Mouse (Mus musculus) heart, embryonic 12.5 days (tissue): ENCODE measurements at regions not wholly inside any gene's neighbourhood (a gene's known extent, or its start where the extent isn't known, plus 50 kb on each side); places are given as distances from the start of the nearest gene placed in this dataset.

Source experiments
- ATAC-seq: fragments of 200-750 bp; cut with Nextera tagmentation; 2 replicates; pipeline ENCODE4 v1.8.0; 2017; ENCODE audit warnings: moderate TSS enrichment, moderate library complexity; ENCODE audit not compliant: insufficient number of reproducible peaks, low FRiP score
- H3K27ac ChIP-seq: fragments of 300-500 bp; sonication (generic); 2 replicates; pipeline ENCODE4 v1.5.1; 2016; ENCODE audit warnings: mild to moderate bottlenecking, moderate library complexity; ENCODE audit not compliant: poor library complexity, severe bottlenecking
- H3K27me3 ChIP-seq: fragments of 300-500 bp; sonication (generic); replicated peaks from 2 replicates; pipeline ENCODE4 v1.6.1; 2016; ENCODE audit warnings: mild to moderate bottlenecking, moderate library complexity
- H3K36me3 ChIP-seq: fragments of 300-500 bp; sonication (generic); 2 replicates; pipeline ENCODE4 v1.6.1; 2016; ENCODE audit warnings: mild to moderate bottlenecking, moderate library complexity
- H3K4me1 ChIP-seq: fragments of 300-500 bp; sonication (generic); replicated peaks from 2 replicates; pipeline ENCODE4 v1.6.1; 2016; ENCODE audit warnings: mild to moderate bottlenecking
- H3K4me2 ChIP-seq: fragments of 300-500 bp; sonication (generic); 2 replicates; pipeline ENCODE4 v1.6.1; 2016; ENCODE audit warnings: mild to moderate bottlenecking, moderate library complexity
- H3K4me3 ChIP-seq: fragments of 300-500 bp; sonication (generic); 2 replicates; pipeline ENCODE4 v1.5.1; 2016; ENCODE audit warnings: mild to moderate bottlenecking
- H3K9ac ChIP-seq: fragments of 300-500 bp; sonication (generic); 2 replicates; pipeline ENCODE4 v1.6.1; 2016; ENCODE audit warnings: mild to moderate bottlenecking, moderate library complexity
- H3K9me3 ChIP-seq: fragments of 300-500 bp; sonication (generic); replicated peaks from 2 replicates; pipeline ENCODE4 v1.6.1; 2016; ENCODE audit warnings: mild to moderate bottlenecking, moderate library complexity
- WGBS: fragments of 180-500 bp; shearing (Covaris S2); methylation state at CpG from one replicate; pipeline ENCODE4 v1.1.7; 2016; 5-methylcytosine and 5-hydroxymethylcytosine counted together

- no peak for ATAC-seq
- Histone ChIP-seq H3K9me3 (no peaks in the 10 kb centered on the region), H3K4me1 (no peaks in the 10 kb centered on the region), H3K4me3 (no peak overlapping the region), H3K4me2 (no peak overlapping the region), H3K36me3 (no peaks in the 10 kb centered on the region), H3K27me3 (no peaks in the 10 kb centered on the region), H3K9ac (no peak overlapping the region), H3K27ac (no peak overlapping the region)
Observed at GRCm38 (mm10) chr1:143946933-143947332, 57.0 kb downstream of the Rgs2 start.

- Histone ChIP-seq H3K4me3 (no peak overlapping the region), H3K27ac (no peak overlapping the region), H3K4me2 (no peak overlapping the region), H3K27me3 (no peaks in the 10 kb centered on the region), H3K4me1 (peaks cover 14% of the 10 kb centered on the region; the same call in 1 of the 2 replicates), H3K9ac (no peak overlapping the region), H3K9me3 (no peaks in the 10 kb centered on the region), H3K36me3 (no peaks in the 10 kb centered on the region)
- peak; percentile 72 for ATAC-seq
- WGBS = 53% methylated on average over 5 of the region's 5 CpGs
Observed at GRCm38 (mm10) chr1:143941465-143941864, 62.5 kb downstream of the Rgs2 start.

- H3K27me3 ChIP-seq = no peaks in the 10 kb centered on the region
- no peaks in the 10 kb centered on the region for H3K9me3 ChIP-seq
- H3K4me2 ChIP-seq = no peak overlapping the region
- WGBS = 50% methylated on average over 2 of the region's 2 CpGs
- H3K4me1 ChIP-seq = peaks cover 14% of the 10 kb centered on the region; the same call in 1 of the 2 replicates
- no peak overlapping the region for H3K4me3 ChIP-seq
- no peaks in the 10 kb centered on the region for H3K36me3 ChIP-seq
- no peak overlapping the region for H3K27ac ChIP-seq
- no peak overlapping the region for H3K9ac ChIP-seq
- ATAC-seq = no peak
Observed at GRCm38 (mm10) chr1:143939511-143939910, 64.5 kb downstream of the Rgs2 start.

GRCm38 (mm10) chr1:143938569-143938968, 65.4 kb downstream of the Rgs2 start:
- ATAC-seq = no peak

GRCm38 (mm10) chr1:143930798-143931197, 73.2 kb downstream of the Rgs2 start:
- no peak overlapping the region for H3K9ac ChIP-seq
- WGBS = 52% methylated on average over 3 of the region's 3 CpGs
- H3K9me3 ChIP-seq = no peaks in the 10 kb centered on the region; the same call in 1 of the 2 replicates
- ATAC-seq = no peak
- no peak overlapping the region for H3K27ac ChIP-seq
- 0 out of 2 replicates have a peak, but pooled peaks cover 4% of the 10 kb centered on the region for H3K4me1 ChIP-seq
- H3K4me3 ChIP-seq = no peak overlapping the region
- no peaks in the 10 kb centered on the region for H3K36me3 ChIP-seq
- H3K4me2 ChIP-seq = no peak overlapping the region
- H3K27me3 ChIP-seq = no peaks in the 10 kb centered on the region

More at GRCm38 (mm10) chr1:143938569-143938968, 65.4 kb downstream of the Rgs2 start:
- no peak overlapping the region for H3K27ac ChIP-seq
- no peaks in the 10 kb centered on the region for H3K27me3 ChIP-seq
- H3K4me2 ChIP-seq = no peak overlapping the region
- no peak overlapping the region for H3K4me3 ChIP-seq
- H3K4me1 ChIP-seq = peaks cover 14% of the 10 kb centered on the region; the same call in 1 of the 2 replicates
- H3K9me3 ChIP-seq = no peaks in the 10 kb centered on the region
- 79% methylated on average over 3 of the region's 3 CpGs for WGBS
- no peak overlapping the region for H3K9ac ChIP-seq
- no peaks in the 10 kb centered on the region for H3K36me3 ChIP-seq

GRCm38 (mm10) chr1:143929567-143930165, 74.3 kb downstream of the Rgs2 start:
- no peaks in the 10 kb centered on the region for H3K27me3 ChIP-seq
- no peak overlapping the region for H3K9ac ChIP-seq
- no peak overlapping the region for H3K27ac ChIP-seq
- H3K4me1 ChIP-seq = 0 out of 2 replicates have a peak, but pooled peaks cover 4% of the 10 kb centered on the region
- no peak overlapping the region for H3K4me2 ChIP-seq
- 67% methylated on average over 5 of the region's 5 CpGs for WGBS
- H3K9me3 ChIP-seq = no peaks in the 10 kb centered on the region; the same call in 1 of the 2 replicates
- H3K36me3 ChIP-seq = no peaks in the 10 kb centered on the region
- H3K4me3 ChIP-seq = no peak overlapping the region
- ATAC-seq = no peak

- no peak overlapping the region for H3K9ac ChIP-seq
- no peak overlapping the region for H3K4me3 ChIP-seq
- 58% methylated on average over 1 of the region's 1 CpGs for WGBS
- H3K27ac ChIP-seq = no peak overlapping the region
- H3K4me2 ChIP-seq = no peak overlapping the region
- no peak for ATAC-seq
- no peaks in the 10 kb centered on the region for H3K4me1 ChIP-seq
- no peaks in the 10 kb centered on the region for H3K36me3 ChIP-seq
- no peaks in the 10 kb centered on the region for H3K27me3 ChIP-seq
- no peaks in the 10 kb centered on the region for H3K9me3 ChIP-seq
Observed at GRCm38 (mm10) chr1:143922499-143922898, 81.5 kb downstream of the Rgs2 start.

GRCm38 (mm10) chr1:143920256-143920655, 83.7 kb downstream of the Rgs2 start:
- no peak overlapping the region for H3K4me2 ChIP-seq
- no peaks in the 10 kb centered on the region for H3K9me3 ChIP-seq
- H3K9ac ChIP-seq = no peak overlapping the region
- no peak for ATAC-seq
- no peaks in the 10 kb centered on the region for H3K36me3 ChIP-seq
- WGBS = 75% methylated on average over 7 of the region's 7 CpGs
- H3K27me3 ChIP-seq = no peaks in the 10 kb centered on the region
- H3K4me1 ChIP-seq = no peaks in the 10 kb centered on the region
- H3K4me3 ChIP-seq = no peak overlapping the region
- H3K27ac ChIP-seq = no peak overlapping the region

- no peaks in the 10 kb centered on the region for H3K9me3 ChIP-seq
- H3K4me2 ChIP-seq = no peak overlapping the region
- ATAC-seq = no peak
- no peak overlapping the region for H3K27ac ChIP-seq
- H3K4me3 ChIP-seq = no peak overlapping the region
- no peaks in the 10 kb centered on the region for H3K4me1 ChIP-seq
- no peak overlapping the region for H3K9ac ChIP-seq
- no peaks in the 10 kb centered on the region for H3K36me3 ChIP-seq
- WGBS = 79% methylated on average over 5 of the region's 5 CpGs
- H3K27me3 ChIP-seq = no peaks in the 10 kb centered on the region
Observed at GRCm38 (mm10) chr1:143918949-143919348, 85.0 kb downstream of the Rgs2 start.

GRCm38 (mm10) chr1:143918146-143918774, 85.7 kb downstream of the Rgs2 start:
- no peaks in the 10 kb centered on the region for H3K36me3 ChIP-seq
- 86% methylated on average over 9 of the region's 9 CpGs for WGBS

GRCm38 (mm10) chr1:143917623-143918022, 86.3 kb downstream of the Rgs2 start:
- H3K4me2 ChIP-seq = no peak overlapping the region
- 58% methylated on average over 5 of the region's 5 CpGs for WGBS
- no peak for ATAC-seq

More at GRCm38 (mm10) chr1:143918146-143918774, 85.7 kb downstream of the Rgs2 start:
- Histone ChIP-seq H3K27me3 (no peaks in the 10 kb centered on the region), H3K4me2 (no peak overlapping the region), H3K9me3 (no peaks in the 10 kb centered on the region), H3K9ac (no peak overlapping the region), H3K4me3 (no peak overlapping the region), H3K4me1 (no peaks in the 10 kb centered on the region), H3K27ac (no peak overlapping the region)
- no peak for ATAC-seq

More at GRCm38 (mm10) chr1:143917623-143918022, 86.3 kb downstream of the Rgs2 start:
- no peaks in the 10 kb centered on the region for H3K9me3 ChIP-seq
- no peak overlapping the region for H3K27ac ChIP-seq
- no peaks in the 10 kb centered on the region for H3K4me1 ChIP-seq
- no peak overlapping the region for H3K9ac ChIP-seq
- no peak overlapping the region for H3K4me3 ChIP-seq
- no peaks in the 10 kb centered on the region for H3K36me3 ChIP-seq
- H3K27me3 ChIP-seq = no peaks in the 10 kb centered on the region
